Mouse (Mus musculus) cerebellum, postnatal 10 days (tissue): ENCODE data around the gene Flg.

Experiments used
- DNase-seq, 2 experiments: peaks; one replicate each; pipeline ENCODE4 v3.0.0; 2021; ENCODE audit warnings: mixed read lengths in 2 of 2

Flg gene

GRCm38 (mm10) chr3:93273223-93273622, at the start of gene Flg:
Flg (plus strand) TSS chr3:93273523.
- no peak for DNase-seq

GRCm38 (mm10) chr3:93297542-93297941, 24.2 kb downstream of the Flg start:
- DNase-seq = no peak

- DNase-seq = no peak
Observed at GRCm38 (mm10) chr3:93299832-93300231, 26.5 kb downstream of the Flg start.

GRCm38 (mm10) chr3:93301896-93302295, 28.6 kb downstream of the Flg start:
- DNase-seq = no peak

- DNase-seq = peak in 1 of 2 experiments; percentile 3
Observed at GRCm38 (mm10) chr3:93306142-93306541, 32.8 kb downstream of the Flg start.

- no peak for DNase-seq
Observed at GRCm38 (mm10) chr3:93311371-93311770, 38.0 kb downstream of the Flg start.

GRCm38 (mm10) chr3:93314388-93314787, 41.1 kb downstream of the Flg start:
- no peak for DNase-seq

- DNase-seq = no peak
Observed at GRCm38 (mm10) chr3:93319449-93319848, 46.1 kb downstream of the Flg start, which contains the start of gene Hrnr. Hrnr (plus strand) TSS chr3:93319749.

- DNase-seq = peak in 1 of 2 experiments; percentile 5
Observed at GRCm38 (mm10) chr3:93337749-93338148, 64.4 kb downstream of the Flg start.

GRCm38 (mm10) chr3:93340021-93340420, 66.7 kb downstream of the Flg start:
- no peak for DNase-seq
